Mouse (Mus musculus): ENCODE results near the gene Kbtbd8. TPM values are rescaled to one million over a fixed set of nuclear protein-coding genes. Genes with fewer than 3 reads are reported as not detected.

Kbtbd8 gene
- polyA plus RNA-seq, 2 experiments = 1.8 to 2.9 TPM

DNA sequence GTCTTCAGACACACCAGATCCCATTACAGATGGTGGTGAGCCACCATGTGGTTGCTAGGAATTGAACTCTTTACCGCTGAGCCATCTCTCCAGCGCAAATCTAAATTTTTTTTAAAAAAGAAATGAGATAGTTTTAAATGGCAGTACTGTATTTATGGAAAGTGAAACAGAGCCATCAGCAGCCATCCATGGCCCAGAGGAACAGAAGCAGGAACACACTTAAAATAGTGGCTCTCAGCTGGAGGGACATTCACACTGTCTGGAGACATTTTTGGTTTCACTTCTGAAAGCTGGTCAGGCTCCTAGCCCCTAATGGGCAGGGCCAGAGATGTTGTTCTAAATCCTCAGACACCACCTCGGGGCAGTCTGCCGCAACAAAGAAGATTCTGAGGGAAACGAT, 5.0 kb upstream of the Kbtbd8 start:
- no peak for TF ChIP-seq POLR2A (IDR thresholded peaks at IDR 0.05; ENCODE audit: borderline replicate concordance, extremely low read depth, insufficient read depth, insufficient read length)

GRCm38 (mm10) chr6:95116513-95116912, 527 bp upstream of the Kbtbd8 start:
- no peak for TF ChIP-seq POLR2A (IDR thresholded peaks at IDR 0.05; ENCODE audit: borderline replicate concordance, extremely low read depth, insufficient read depth, insufficient read length)
- H3K9me3 ChIP-seq (ENCODE audit: control insufficient read depth, low read length) = no peaks in the 10 kb centered on the region
- 62% methylated on average over 8 of the region's 8 CpGs for WGBS
- H3K4me1 ChIP-seq (ENCODE audit: control insufficient read depth, insufficient read depth, low read length) = 0 out of 2 replicates have a peak, but pooled peaks cover 3% of the 10 kb centered on the region
- H3K4me3 ChIP-seq (replicated peaks; ENCODE audit: low read length) = no peak overlapping the region
- H3K27ac ChIP-seq (replicated peaks; ENCODE audit: low read depth, low read length) = no peak overlapping the region
- DNase-seq (ENCODE audit: low spot score) (no peak), ATAC-seq (ENCODE audit: low FRiP score, low read depth) (no peak)
- H3K4me2 ChIP-seq (replicated peaks; ENCODE audit: low read depth, low read length, severe bottlenecking) = no peak overlapping the region
- no peak overlapping the region for H3K9ac ChIP-seq (ENCODE audit: low read depth, low read length, severe bottlenecking)
- H3K27me3 ChIP-seq (ENCODE audit: control insufficient read depth, insufficient read depth, low read length) = 0 out of 2 replicates have a peak, but pooled peaks cover 9% of the 10 kb centered on the region
- no peaks in the 10 kb centered on the region for H3K36me3 ChIP-seq (ENCODE audit: control insufficient read depth, insufficient read depth, low read length)

More for the DNA sequence above, 5.0 kb upstream of the Kbtbd8 start:
- WGBS = 69% methylated on average over 5 of the region's 5 CpGs
- no peaks in the 10 kb centered on the region for H3K4me1 ChIP-seq (ENCODE audit: control insufficient read depth, insufficient read depth, low read length)
- no peaks in the 10 kb centered on the region for H3K36me3 ChIP-seq (ENCODE audit: control insufficient read depth, insufficient read depth, low read length)
- H3K9me3 ChIP-seq (ENCODE audit: control insufficient read depth, low read length) = no peaks in the 10 kb centered on the region
- no peak for ATAC-seq (ENCODE audit: low FRiP score, low read depth)
- H3K4me2 ChIP-seq (replicated peaks; ENCODE audit: low read depth, low read length, severe bottlenecking) = no peak overlapping the region
- no peak overlapping the region for H3K4me3 ChIP-seq (replicated peaks; ENCODE audit: low read length)
- no peak overlapping the region for H3K9ac ChIP-seq (ENCODE audit: low read depth, low read length, severe bottlenecking)
- H3K27me3 ChIP-seq (ENCODE audit: control insufficient read depth, insufficient read depth, low read length) = no peaks in the 10 kb centered on the region
- H3K27ac ChIP-seq (replicated peaks; ENCODE audit: low read depth, low read length) = no peak overlapping the region
- DNase-seq (ENCODE audit: low spot score) = no peak

GRCm38 (mm10) chr6:95117614-95118541, 838 bp downstream of the Kbtbd8 start:
- H3K4me1 ChIP-seq (ENCODE audit: control insufficient read depth, insufficient read depth, low read length) = 0 out of 2 replicates have a peak, but pooled peaks cover 3% of the 10 kb centered on the region
- WGBS = under 1% methylated on average over 72 of the region's 103 CpGs
- H3K36me3 ChIP-seq (ENCODE audit: control insufficient read depth, insufficient read depth, low read length) = peaks cover 10% of the 10 kb centered on the region
- H3K27ac ChIP-seq (replicated peaks; ENCODE audit: low read depth, low read length) = no peak overlapping the region
- H3K9me3 ChIP-seq (ENCODE audit: control insufficient read depth, low read length) = no peaks in the 10 kb centered on the region
- 0 out of 2 replicates have a peak, but pooled peaks have one; percentile 24 for TF ChIP-seq POLR2A (IDR thresholded peaks at IDR 0.05; ENCODE audit: borderline replicate concordance, extremely low read depth, insufficient read depth, insufficient read length)
- H3K9ac ChIP-seq (ENCODE audit: low read depth, low read length, severe bottlenecking) = peak overlapping the region; percentile 65
- ATAC-seq (ENCODE audit: low FRiP score, low read depth) (peak; percentile 100), DNase-seq (ENCODE audit: low spot score) (peak; percentile 100)
- peak overlapping the region; percentile 73 for H3K4me2 ChIP-seq (replicated peaks; ENCODE audit: low read depth, low read length, severe bottlenecking)
- H3K4me3 ChIP-seq (replicated peaks; ENCODE audit: low read length) = peak overlapping the region; percentile 61
- H3K27me3 ChIP-seq (ENCODE audit: control insufficient read depth, insufficient read depth, low read length) = 0 out of 2 replicates have a peak, but pooled peaks cover 9% of the 10 kb centered on the region

DNA sequence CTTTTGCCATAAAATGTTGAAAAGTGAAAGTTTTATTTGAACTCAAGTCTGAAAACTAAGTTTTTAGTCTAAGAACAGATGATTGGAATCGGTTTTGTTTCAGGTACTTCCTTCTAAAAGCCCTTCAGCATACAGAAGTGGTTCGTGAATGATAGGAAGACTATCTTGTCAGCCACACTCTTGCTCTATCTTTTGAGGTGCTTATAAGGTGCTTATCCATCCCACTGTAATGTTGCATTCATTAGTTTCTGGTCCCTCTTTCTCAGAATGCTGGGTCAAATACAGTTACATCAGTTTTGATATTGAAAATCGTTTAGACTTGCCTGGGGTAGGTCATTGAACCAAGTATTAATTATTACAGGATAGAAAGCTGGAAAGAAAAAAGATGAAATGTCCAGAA, 2.3 kb downstream of the Kbtbd8 start:
- ATAC-seq (ENCODE audit: low FRiP score, low read depth) (no peak), DNase-seq (ENCODE audit: low spot score) (no peak)
- Histone ChIP-seq H3K27ac (replicated peaks; ENCODE audit: low read depth, low read length) (no peak overlapping the region), H3K4me3 (replicated peaks; ENCODE audit: low read length) (no peak overlapping the region), H3K9ac (ENCODE audit: low read depth, low read length, severe bottlenecking) (no peak overlapping the region), H3K27me3 (ENCODE audit: control insufficient read depth, insufficient read depth, low read length) (0 out of 2 replicates have a peak, but pooled peaks cover 9% of the 10 kb centered on the region), H3K4me1 (ENCODE audit: control insufficient read depth, insufficient read depth, low read length) (0 out of 2 replicates have a peak, but pooled peaks cover 3% of the 10 kb centered on the region), H3K4me2 (replicated peaks; ENCODE audit: low read depth, low read length, severe bottlenecking) (no peak overlapping the region), H3K36me3 (ENCODE audit: control insufficient read depth, insufficient read depth, low read length) (peaks cover 10% of the 10 kb centered on the region), H3K9me3 (ENCODE audit: control insufficient read depth, low read length) (no peaks in the 10 kb centered on the region)
- no peak for TF ChIP-seq POLR2A (IDR thresholded peaks at IDR 0.05; ENCODE audit: borderline replicate concordance, extremely low read depth, insufficient read depth, insufficient read length)
- WGBS = 89% methylated on average over 3 of the region's 3 CpGs

DNA sequence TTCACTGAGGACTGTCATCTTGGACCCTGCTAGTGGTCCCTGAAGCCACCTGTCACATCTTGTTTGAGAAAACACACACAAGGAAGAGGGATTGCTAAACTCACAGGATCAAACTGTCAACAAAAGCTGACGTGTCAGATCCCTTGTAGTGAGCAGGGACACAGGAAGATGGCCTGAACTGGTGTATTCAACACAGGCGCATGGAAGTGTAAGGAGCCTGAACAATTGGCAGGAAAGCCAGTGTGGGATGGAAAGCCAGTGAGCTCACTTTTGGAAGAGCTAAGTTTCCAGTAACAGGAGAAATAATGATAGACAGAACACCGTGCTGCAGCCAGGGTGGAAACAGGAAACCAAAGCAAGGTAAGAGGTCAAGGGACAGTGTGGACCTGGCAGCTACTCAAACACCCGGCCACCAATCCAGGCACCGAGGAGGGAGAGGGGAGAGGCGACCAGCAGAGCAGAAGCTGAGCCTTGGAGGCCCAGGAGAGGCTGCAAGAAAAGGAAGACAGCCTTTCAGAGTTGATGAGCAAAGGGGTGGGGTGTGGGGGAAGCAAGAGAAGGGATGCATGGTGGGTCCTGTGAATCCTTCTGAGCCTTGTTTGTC, 33.0 kb downstream of the Kbtbd8 start:
- no peak overlapping the region for H3K4me2 ChIP-seq (replicated peaks; ENCODE audit: low read depth, low read length, severe bottlenecking)
- TF ChIP-seq POLR2A (IDR thresholded peaks at IDR 0.05; ENCODE audit: borderline replicate concordance, extremely low read depth, insufficient read depth, insufficient read length) = no peak
- H3K9ac ChIP-seq (ENCODE audit: low read depth, low read length, severe bottlenecking) = no peak overlapping the region
- WGBS = 52% methylated on average over 6 of the region's 6 CpGs
- no peaks in the 10 kb centered on the region for H3K36me3 ChIP-seq (ENCODE audit: control insufficient read depth, insufficient read depth, low read length)
- H3K4me1 ChIP-seq (ENCODE audit: control insufficient read depth, insufficient read depth, low read length) = no peaks in the 10 kb centered on the region
- no peak overlapping the region for H3K4me3 ChIP-seq (replicated peaks; ENCODE audit: low read length)
- no peaks in the 10 kb centered on the region for H3K27me3 ChIP-seq (ENCODE audit: control insufficient read depth, insufficient read depth, low read length)
- no peak for DNase-seq (ENCODE audit: low spot score)
- no peak overlapping the region for H3K27ac ChIP-seq (replicated peaks; ENCODE audit: low read depth, low read length)
- ATAC-seq (ENCODE audit: low FRiP score, low read depth) = no peak
- no peaks in the 10 kb centered on the region for H3K9me3 ChIP-seq (ENCODE audit: control insufficient read depth, low read length)
